Mouse (Mus musculus) lung, adult 2 months (tissue): ENCODE measurements around the gene Angpt4.

Source experiments
- CTCF ChIP-seq: fragments of 200-500 bp; IDR thresholded peaks from 2 replicates; pipeline ENCODE4 v1.5.1; 2011; ENCODE audit warnings: mild to moderate bottlenecking, low read length, control low read depth; ENCODE audit not compliant: insufficient read depth
- POLR2A ChIP-seq: fragments of 200-500 bp; IDR thresholded peaks from 2 replicates; pipeline ENCODE4 v1.6.1; 2011; ENCODE audit warnings: low read depth, mild to moderate bottlenecking, control low read depth, low read length, borderline replicate concordance; ENCODE audit errors: extremely low read depth

DNA sequence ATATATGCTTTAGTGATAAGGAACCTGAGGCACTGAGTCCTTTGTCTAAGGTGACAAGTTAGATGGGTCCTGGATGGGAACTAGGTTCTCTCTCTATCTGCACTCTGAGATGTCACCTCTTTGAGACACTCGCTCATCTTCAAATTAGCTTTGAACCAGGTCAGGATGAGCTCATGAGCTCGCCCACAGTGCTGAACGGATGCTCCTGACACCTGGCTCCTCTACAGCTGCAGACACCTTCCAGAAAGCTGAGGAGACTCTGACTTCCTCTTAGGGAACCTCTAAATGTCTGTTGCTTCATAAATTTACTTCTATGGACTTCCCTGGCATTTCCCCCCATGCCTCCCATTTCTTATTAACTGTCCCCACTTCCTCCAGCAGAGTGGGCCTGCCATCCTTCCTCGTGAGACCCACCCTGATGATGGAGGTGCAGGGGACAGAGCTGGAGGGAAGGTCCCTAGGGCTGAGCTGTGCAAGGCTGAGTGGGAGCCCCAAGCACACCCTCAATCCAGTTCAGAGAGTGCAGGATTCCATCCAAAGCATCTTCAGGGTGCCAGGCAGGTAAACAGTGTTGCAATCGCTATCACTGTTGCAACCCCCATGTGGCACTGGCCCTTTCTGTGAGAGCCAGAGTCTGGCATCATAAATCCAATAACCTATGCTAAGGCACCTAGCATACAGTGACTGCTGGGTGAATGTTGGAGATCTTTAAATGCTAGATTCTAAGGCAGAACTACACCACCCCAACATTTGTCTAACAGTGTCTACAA is 28.8 kb downstream of the Angpt4 start:
- TF ChIP-seq CTCF (no peak), POLR2A (no peak)
